Mouse (Mus musculus) bone marrow macrophage, adult 2 months (primary cell): ENCODE data around the gene Plac1. TPM values are rescaled to one million over a fixed set of nuclear protein-coding genes. Genes with fewer than 3 reads are reported as not detected.

Source experiments
- H3K27ac ChIP-seq: 2 replicates; pipeline ENCODE4 v1.5.1; 2012; ENCODE audit warnings: low read depth, low read length; ENCODE audit not compliant: insufficient read depth
- H3K4me1 ChIP-seq: 2 replicates; pipeline ENCODE4 v1.6.1; 2012; ENCODE audit warnings: low read length; ENCODE audit not compliant: control insufficient read depth, insufficient read depth
- H3K4me3 ChIP-seq: 2 replicates; pipeline ENCODE4 v1.5.1; 2012; ENCODE audit warnings: mild to moderate bottlenecking, low read length, moderate library complexity; ENCODE audit not compliant: insufficient read depth
- CTCF ChIP-seq: IDR thresholded peaks from 2 replicates; pipeline ENCODE4 v1.5.1; 2012; ENCODE audit warnings: low read depth, mild to moderate bottlenecking, low read length, moderate library complexity
- POLR2A ChIP-seq: IDR thresholded peaks from 2 replicates; pipeline ENCODE4 v1.6.1; 2012; ENCODE audit warnings: mild to moderate bottlenecking, low read depth, low read length, borderline replicate concordance
- polyA plus RNA-seq: library from polyadenylated mRNA; stranded (reverse); fragments of >200 nt; gene quantifications from 2 replicates; pipeline ENCODE4 v1.2.4, GENCODE M21; 2012; ENCODE audit not compliant: missing spikeins, insufficient read depth, insufficient read length

Plac1 gene
- polyA plus RNA-seq, 1 experiment = not detected

GRCm38 (mm10) chrX:53055771-53056170, 184.1 kb downstream of the Plac1 start:
- H3K4me3 ChIP-seq = peak overlapping the region; percentile 61
- H3K4me1 ChIP-seq = peaks cover 5% of the 10 kb centered on the region; the same call in 1 of the 2 replicates
- H3K27ac ChIP-seq = peak overlapping the region; percentile 81
- TF ChIP-seq POLR2A (no peak), CTCF (no peak)

GRCm38 (mm10) chrX:53053885-53054284, 186.0 kb downstream of the Plac1 start:
- Histone ChIP-seq H3K27ac (no peak overlapping the region), H3K4me1 (peaks cover 5% of the 10 kb centered on the region; the same call in 1 of the 2 replicates), H3K4me3 (no peak overlapping the region)
- no peak for TF ChIP-seq POLR2A
- no peak for TF ChIP-seq CTCF

DNA sequence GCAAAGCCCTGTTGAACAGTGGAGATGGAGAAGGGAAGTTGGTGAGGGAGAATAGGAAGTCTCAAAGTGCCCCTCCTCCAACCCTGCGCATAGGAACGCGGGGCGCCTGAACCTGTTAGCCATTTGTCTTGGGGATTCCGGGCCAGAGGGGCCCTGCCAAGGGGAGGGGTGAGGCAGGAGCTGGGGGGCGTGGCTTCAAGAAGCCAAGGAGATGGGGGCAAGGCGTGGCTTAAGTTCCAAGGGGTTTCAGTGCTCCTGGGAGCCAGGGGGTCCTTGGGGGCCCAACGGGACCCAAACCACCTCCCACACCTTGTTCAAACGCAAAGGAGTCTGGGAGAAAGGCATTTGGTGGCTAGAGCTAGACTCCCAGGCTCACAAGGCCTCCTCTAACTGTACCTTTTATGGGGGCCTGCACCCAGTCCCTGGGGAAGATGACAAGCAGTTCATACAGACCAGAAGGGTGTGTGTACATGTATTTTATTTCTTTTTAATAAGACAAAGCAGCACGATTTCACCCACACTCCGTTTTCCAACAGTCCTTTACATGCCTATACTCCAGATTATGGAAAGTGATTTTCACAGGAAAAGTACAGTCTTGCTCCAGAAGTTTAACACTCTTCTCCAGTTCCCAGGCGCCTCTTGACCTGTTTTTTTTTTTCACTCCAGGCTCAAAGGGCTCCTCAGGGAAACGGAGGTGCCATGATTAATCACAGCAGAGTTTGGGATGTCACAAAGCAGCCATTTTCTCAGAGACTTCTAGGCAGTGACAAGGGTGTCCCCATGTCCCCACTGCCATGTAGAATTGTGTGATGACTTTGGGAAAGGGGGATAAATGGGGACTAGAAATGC, 187.0 kb downstream of the Plac1 start:
- Histone ChIP-seq H3K4me3 (no peak overlapping the region), H3K4me1 (peaks cover 5% of the 10 kb centered on the region; the same call in 1 of the 2 replicates), H3K27ac (no peak overlapping the region)
- TF ChIP-seq CTCF = no peak

DNA sequence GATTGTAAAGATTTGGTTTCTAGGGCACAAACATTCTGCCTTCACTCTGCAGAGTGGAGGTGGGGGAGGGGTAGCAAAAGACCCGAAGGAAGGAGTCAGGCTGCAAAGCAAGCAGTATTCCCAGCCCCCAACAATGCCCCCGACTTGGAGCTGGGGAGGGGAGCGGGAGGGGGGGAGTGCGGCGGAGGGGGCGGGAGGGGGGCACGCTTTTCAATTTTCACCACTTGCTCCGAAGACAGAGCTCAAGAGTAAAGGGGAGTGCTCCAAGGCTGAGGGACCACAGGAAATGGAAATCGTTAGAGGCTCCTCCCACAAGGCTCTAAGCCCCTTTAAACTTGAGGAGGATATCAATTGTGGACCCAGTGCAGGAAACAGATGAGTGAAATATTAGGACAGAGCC, 189.6 kb downstream of the Plac1 start:
- TF ChIP-seq POLR2A (no peak), CTCF (no peak)
- peaks cover 13% of the 10 kb centered on the region for H3K4me1 ChIP-seq
- H3K27ac ChIP-seq = no peak overlapping the region
- no peak overlapping the region for H3K4me3 ChIP-seq

DNA sequence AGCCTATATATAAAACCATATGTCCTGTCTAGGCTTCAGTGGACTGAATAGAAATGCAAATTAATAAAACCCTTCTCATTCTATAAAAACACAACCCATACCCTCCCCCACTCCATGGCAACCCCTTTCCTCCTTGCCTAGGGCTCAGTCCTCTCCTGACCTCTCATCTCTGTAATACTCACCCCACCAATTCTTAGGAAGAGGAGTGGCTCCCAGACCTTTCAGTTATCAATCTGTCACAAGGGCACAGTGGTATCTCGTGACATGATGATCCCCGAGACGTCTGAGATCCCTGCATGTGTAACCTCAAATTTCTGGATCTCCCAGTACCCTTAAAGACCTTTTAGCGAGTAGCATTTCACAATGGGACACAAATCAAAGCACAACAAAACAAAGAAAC, 190.7 kb downstream of the Plac1 start:
- H3K4me3 ChIP-seq = no peak overlapping the region
- peaks cover 22% of the 10 kb centered on the region for H3K4me1 ChIP-seq
- TF ChIP-seq CTCF (no peak), POLR2A (no peak)
- H3K27ac ChIP-seq = no peak overlapping the region

DNA sequence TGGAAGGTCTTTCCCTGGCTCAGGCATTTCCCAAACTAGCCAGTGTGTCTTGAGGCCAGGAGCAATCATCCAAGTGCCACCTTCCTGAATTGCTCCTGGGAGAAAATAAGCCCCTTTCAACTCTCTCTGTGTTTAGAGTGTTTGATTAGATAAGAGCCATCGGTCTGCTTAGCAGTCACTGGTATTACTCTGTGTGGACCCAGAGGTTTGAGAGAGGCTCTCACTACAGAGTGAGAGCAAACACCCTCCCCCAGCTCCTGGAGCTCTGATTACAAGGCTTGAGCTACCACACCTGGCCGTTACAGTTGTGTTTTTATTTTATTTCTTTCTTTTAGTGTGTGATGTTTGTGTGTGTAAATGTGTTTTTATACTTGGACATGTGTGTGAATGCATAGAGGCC, 193.0 kb downstream of the Plac1 start:
- H3K4me1 ChIP-seq = peaks cover 19% of the 10 kb centered on the region
- TF ChIP-seq CTCF (no peak), POLR2A (no peak)

GRCm38 (mm10) chrX:53046033-53046432, 193.9 kb downstream of the Plac1 start:
- no peak for TF ChIP-seq CTCF
- no peak for TF ChIP-seq POLR2A
- peak overlapping the region; percentile 60; the same call in 1 of the 2 replicates for H3K27ac ChIP-seq
- H3K4me3 ChIP-seq = no peak overlapping the region
- peaks cover 19% of the 10 kb centered on the region for H3K4me1 ChIP-seq

More for the DNA sequence above, 193.0 kb downstream of the Plac1 start:
- H3K4me3 ChIP-seq = no peak overlapping the region
- no peak overlapping the region for H3K27ac ChIP-seq

DNA sequence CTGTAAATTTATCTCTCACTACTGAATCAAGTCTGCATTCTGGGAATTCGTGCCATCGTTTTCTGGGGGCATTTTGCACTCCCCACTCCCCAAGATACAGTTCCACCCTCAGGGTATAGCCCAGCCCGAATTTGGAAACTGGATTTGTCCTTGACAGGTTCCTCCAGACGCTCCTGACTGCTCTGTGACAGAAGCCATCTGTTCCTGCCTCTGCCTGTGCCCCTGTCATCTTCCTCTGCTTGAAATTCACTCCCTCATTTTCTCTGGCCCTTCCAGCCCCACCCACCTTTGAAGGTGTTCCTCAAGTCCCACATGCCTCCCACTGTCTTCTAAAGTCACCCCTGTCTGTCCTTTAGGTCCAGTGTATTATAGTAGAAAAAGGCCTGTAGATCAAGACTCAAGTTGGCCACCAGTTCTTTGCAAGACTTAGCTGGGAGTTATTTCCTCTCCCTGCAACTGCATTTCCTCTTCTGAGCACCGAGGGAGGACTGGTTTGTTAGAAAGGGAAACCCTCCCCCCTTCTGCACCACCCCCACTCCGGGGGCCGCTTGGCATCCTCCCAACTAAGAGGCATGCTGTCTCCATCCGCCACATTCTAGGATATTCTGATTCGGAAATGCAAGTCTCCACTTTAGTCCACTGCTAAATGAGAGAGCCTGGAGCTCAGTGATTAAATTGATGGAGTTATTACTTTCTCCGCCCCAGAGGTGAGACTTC, 194.6 kb downstream of the Plac1 start:
- H3K4me3 ChIP-seq = no peak overlapping the region
- TF ChIP-seq POLR2A = no peak
- H3K27ac ChIP-seq = peak overlapping the region; percentile 60
- H3K4me1 ChIP-seq = peaks cover 19% of the 10 kb centered on the region

GRCm38 (mm10) chrX:53041006-53041405, 198.9 kb downstream of the Plac1 start:
- TF ChIP-seq POLR2A (no peak), CTCF (no peak)
- H3K4me1 ChIP-seq = peaks cover 16% of the 10 kb centered on the region
- H3K4me3 ChIP-seq = no peak overlapping the region
- H3K27ac ChIP-seq = no peak overlapping the region

GRCm38 (mm10) chrX:53040138-53040537, 199.8 kb downstream of the Plac1 start:
- Histone ChIP-seq H3K27ac (no peak overlapping the region), H3K4me3 (no peak overlapping the region), H3K4me1 (peaks cover 9% of the 10 kb centered on the region)
- TF ChIP-seq POLR2A = no peak
